Mouse (Mus musculus) hindbrain, embryonic 10.5 days (tissue): ENCODE results near the gene Ctnna3. TPM values are rescaled to one million over a fixed set of nuclear protein-coding genes. Genes with fewer than 3 reads are reported as not detected.

ENCODE experiments used
- DNase-seq: peaks from one replicate; pipeline ENCODE4 v3.0.0-alpha.2; 2017; ENCODE audit warnings: low spot score
- H3K27ac ChIP-seq: fragments of 300-500 bp; sonication (generic); 2 replicates; pipeline ENCODE4 v1.5.1; 2016; ENCODE audit warnings: mild to moderate bottlenecking, moderate library complexity
- H3K27me3 ChIP-seq: fragments of 300-500 bp; sonication (generic); 2 replicates; pipeline ENCODE4 v1.6.1; 2016; ENCODE audit warnings: mild to moderate bottlenecking; ENCODE audit not compliant: poor library complexity, insufficient read depth, severe bottlenecking
- H3K36me3 ChIP-seq: fragments of 300-500 bp; sonication (generic); 2 replicates; pipeline ENCODE4 v1.6.1; 2016; ENCODE audit warnings: mild to moderate bottlenecking, moderate library complexity
- H3K4me1 ChIP-seq: fragments of 300-500 bp; sonication (generic); replicated peaks from 2 replicates; pipeline ENCODE4 v1.6.1; 2016; ENCODE audit warnings: mild to moderate bottlenecking
- H3K4me3 ChIP-seq: fragments of 300-500 bp; sonication (generic); 2 replicates; pipeline ENCODE4 v1.5.1; 2016; ENCODE audit warnings: mild to moderate bottlenecking, moderate library complexity
- H3K9me3 ChIP-seq: fragments of 300-500 bp; sonication (generic); 2 replicates; pipeline ENCODE4 v1.6.1; 2016; ENCODE audit warnings: mild to moderate bottlenecking, moderate library complexity
- WGBS: fragments of 180-500 bp; shearing (Covaris S2); methylation state at CpG from one replicate; pipeline ENCODE4 v1.1.7; 2016; 5-methylcytosine and 5-hydroxymethylcytosine counted together
- polyA plus RNA-seq: library from polyadenylated mRNA; unstranded; fragments of >200 nt; fragmentation: Nextera tagmentation; extraction: Ambion mirVana; gene quantifications from 2 replicates; pipeline ENCODE4 v1.2.1, GENCODE M21; 2016

Ctnna3 gene
- polyA plus RNA-seq, 1 experiment from 2014 or later = 0.21 TPM

DNA sequence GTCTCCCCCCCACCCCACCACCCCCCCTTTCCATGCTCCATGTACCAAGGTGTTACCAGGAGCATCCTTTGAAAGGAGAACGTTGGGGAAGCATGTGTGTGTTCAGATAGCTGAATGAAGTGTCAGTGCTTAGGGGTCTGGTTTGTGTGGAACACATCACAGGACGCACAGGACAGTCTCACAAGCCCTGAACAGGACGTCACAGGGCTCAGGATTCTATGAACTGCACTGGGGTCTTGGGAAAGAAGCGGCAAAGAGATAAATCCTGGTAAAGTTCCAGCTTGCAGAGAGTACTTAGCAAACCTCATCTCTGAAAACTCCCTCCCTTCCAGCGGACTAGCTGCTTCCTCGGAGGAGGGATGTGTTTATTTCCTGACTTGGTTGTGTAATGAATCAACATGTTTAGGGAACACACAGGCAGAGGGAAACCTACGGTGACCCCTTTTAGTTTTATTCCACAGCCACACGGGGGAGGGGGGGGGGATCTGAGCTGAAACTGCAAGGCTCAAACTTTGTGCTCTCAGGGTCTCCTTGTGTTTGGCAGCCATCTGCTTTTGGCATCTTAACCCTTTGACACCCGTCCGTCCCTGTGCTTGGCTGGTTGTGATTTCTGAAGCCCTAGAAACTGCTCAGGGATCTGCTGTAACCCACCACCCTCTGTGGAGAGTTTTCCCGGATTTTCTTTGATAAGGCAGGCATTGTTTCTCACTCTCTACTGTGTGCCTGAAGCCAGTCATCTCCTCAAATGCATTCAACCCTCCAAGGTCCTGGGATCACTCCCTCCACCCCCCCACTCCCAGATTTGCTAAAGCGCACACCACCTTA is 656.9 kb downstream of the Ctnna3 start:
- WGBS = 3% methylated on average over 12 of the region's 12 CpGs
- Histone ChIP-seq H3K27ac (peak overlapping the region; percentile 59), H3K9me3 (no peaks in the 10 kb centered on the region)

GRCm38 (mm10) chr10:64087521-64087920 is 657.6 kb downstream of the Ctnna3 start:
- H3K27me3 ChIP-seq = peaks cover 28% of the 10 kb centered on the region
- H3K4me1 ChIP-seq = peaks cover 34% of the 10 kb centered on the region
- no peaks in the 10 kb centered on the region for H3K36me3 ChIP-seq
- no peak for DNase-seq
- peak overlapping the region; percentile 66; the same call in 1 of the 2 replicates for H3K27ac ChIP-seq
- peak overlapping the region; percentile 58 for H3K4me3 ChIP-seq
- no peaks in the 10 kb centered on the region for H3K9me3 ChIP-seq
- WGBS = 1% methylated on average over 12 of the region's 12 CpGs

More for the DNA sequence above, 656.9 kb downstream of the Ctnna3 start:
- Histone ChIP-seq H3K4me3 (peak overlapping the region; percentile 58), H3K4me1 (peaks cover 34% of the 10 kb centered on the region), H3K36me3 (no peaks in the 10 kb centered on the region), H3K27me3 (peaks cover 28% of the 10 kb centered on the region)
- peak; percentile 56 for DNase-seq

DNA sequence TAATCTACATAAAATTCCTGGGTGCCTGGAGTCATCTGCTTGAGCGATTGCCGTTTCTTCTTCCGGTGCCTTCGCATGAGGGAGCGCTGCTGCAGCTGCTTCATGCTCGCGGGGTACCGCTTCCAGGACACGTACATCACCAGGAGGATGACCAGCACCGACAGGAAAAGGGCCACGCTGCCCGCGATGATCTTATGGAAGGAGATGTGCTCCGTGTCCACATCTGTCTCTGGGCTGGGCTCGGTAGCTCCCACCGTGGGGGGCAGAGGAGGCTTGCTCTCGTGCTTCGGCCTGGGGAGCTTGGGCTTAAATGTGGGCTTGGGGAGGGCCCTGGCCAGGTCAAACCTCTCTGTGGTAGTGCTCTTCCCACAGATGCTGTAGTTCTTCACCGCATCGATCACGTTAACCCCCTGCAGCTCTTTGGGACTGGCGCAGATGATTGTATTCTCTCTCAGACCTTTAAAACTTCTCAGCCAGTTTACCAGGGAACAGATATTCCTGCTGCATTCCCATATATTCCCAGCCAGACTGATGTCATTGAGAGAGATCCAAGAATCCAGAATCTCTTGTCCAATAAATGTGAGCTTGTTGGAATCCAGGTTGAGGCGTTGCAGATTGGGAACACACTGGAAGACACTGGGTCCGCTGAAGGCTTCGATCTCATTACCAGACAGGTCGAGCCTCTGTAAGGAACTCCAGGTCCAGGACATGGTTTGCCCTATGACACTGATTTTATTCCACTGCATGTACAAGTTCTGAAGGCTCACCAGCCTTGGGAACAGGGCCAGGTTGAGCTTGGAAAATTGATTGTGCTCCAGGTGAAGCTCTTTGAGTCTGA is 658.3 kb downstream of the Ctnna3 start:
- no peaks in the 10 kb centered on the region for H3K36me3 ChIP-seq
- peak; percentile 49 for DNase-seq
- H3K4me3 ChIP-seq = peak overlapping the region; percentile 58
- H3K27me3 ChIP-seq = peaks cover 28% of the 10 kb centered on the region
- peaks cover 34% of the 10 kb centered on the region for H3K4me1 ChIP-seq
- 3% methylated on average over 26 of the region's 26 CpGs for whole genome bisulfite sequencing
- no peaks in the 10 kb centered on the region for H3K9me3 ChIP-seq
- peak overlapping the region; percentile 66 for H3K27ac ChIP-seq

DNA sequence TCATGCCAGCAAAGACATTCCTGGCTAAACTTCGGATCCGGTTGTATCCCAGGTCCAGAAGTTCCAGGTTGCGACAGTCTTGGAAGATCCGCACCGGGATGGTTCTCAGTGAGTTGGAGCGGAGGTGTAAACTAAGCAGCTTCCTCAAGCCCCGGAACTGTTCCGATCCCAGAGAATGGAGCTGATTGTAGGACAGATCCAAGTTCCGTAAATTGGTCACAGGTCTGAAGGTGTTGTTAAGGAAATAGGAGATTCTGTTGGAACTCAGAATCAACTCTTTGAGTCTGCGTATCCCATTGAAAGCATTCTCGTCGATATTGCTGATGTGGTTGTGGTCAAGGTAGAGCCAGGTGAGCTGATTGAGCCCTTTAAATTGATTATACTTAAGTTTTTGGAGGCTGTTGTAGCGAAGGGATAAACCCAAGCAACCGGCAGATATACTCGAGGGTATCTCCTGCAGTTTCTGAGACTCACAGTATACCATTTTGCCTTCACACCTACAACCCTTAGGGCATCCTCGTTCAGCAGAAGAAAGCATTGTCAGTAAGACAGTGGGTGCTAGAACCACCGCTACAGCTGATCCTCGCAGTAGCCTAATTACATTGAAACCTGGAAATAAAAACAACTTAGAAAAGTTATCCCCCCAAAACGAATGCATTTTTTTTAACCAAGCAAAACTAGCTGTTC is 659.0 kb downstream of the Ctnna3 start:
- Histone ChIP-seq H3K4me3 (peak overlapping the region; percentile 58), H3K27me3 (peaks cover 28% of the 10 kb centered on the region), H3K27ac (no peak overlapping the region), H3K9me3 (no peaks in the 10 kb centered on the region), H3K4me1 (peaks cover 34% of the 10 kb centered on the region), H3K36me3 (no peaks in the 10 kb centered on the region)
- no peak for DNase-seq
- WGBS = 17% methylated on average over 19 of the region's 19 CpGs

DNA sequence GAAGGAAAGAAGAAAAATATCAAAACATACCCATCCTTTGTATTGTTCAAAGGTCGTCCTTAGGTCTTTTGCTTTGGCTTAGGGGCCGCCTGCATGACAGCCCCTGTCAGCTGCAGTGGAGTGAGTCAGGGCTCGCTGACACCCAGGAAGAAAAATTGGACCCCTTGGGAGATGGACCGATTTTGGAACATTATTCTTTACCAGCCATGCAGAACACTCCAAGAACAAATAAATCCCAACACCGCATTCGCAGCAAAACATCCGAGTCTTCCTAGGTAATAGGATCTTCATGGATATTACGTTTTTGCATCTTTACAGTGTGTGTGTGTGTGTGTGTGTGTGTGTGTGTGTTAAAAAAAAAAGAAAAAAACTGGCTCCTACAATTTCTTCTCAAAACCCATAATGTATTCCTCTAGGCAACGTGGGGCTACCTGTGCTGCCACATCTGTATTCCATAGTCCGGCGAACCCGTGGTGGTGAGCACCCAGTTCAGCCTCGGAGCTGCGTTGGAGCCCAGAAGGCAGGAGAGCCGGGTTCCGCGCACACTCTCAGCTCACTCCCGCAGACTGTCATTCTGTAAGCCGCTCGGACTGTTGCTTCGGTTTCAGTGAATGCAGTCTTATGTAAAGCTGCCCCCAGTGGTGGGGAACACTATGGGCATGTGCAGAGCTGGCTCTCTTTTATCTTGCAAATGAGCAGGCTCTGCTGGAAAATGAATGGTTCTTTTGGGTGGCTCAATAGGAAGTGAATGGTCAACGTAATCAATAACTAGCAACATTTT is 660.0 kb downstream of the Ctnna3 start, which contains the start of gene Lrrtm3:
Lrrtm3 (minus strand) TSS at position 598 of the 781 bp plus-strand sequence.
- Histone ChIP-seq H3K4me3 (peak within 1 kb of the TSS; percentile 58), H3K4me1 (peaks cover 34% of the 10 kb centered on the region), H3K27ac (0 out of 2 replicates have a peak within 1 kb of the TSS, but pooled peaks have one; percentile 62), H3K36me3 (no peaks in the 10 kb centered on the region), H3K9me3 (no peaks in the 10 kb centered on the region), H3K27me3 (peaks cover 28% of the 10 kb centered on the region)
- under 1% methylated on average over 22 of the region's 22 CpGs for WGBS
- DNase-seq = peak; percentile 79

- Histone ChIP-seq H3K4me1 (peaks cover 7% of the 10 kb centered on the region; the same call in 1 of the 2 replicates), H3K27ac (no peak overlapping the region), H3K27me3 (peaks cover 2% of the 10 kb centered on the region; the same call in 1 of the 2 replicates), H3K9me3 (no peaks in the 10 kb centered on the region), H3K36me3 (no peaks in the 10 kb centered on the region), H3K4me3 (no peak overlapping the region)
- no peak for DNase-seq
- WGBS = 92% methylated on average over 1 of the region's 1 CpGs
Observed at GRCm38 (mm10) chr10:64096532-64096931, 666.6 kb downstream of the Ctnna3 start.

DNA sequence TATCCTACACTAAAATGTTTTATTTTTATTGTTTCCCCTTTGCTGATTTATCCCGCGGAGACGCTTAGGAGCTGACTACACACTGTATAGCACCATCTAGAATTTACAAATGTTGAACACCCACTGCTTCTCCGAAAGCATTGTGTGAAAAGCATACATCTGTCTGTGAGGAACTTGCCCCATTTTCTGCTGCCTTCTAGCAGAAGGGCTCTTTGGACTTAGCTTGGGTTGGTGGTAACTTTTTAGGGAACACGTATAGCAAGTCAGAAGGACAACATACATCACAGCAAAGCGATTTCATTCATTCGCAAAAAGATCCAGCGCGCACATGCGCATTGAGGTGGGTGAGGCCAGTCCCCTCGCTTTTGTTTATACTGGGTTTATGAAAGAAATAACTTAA is 685.3 kb downstream of the Ctnna3 start:
- DNase-seq = no peak
- Histone ChIP-seq H3K36me3 (no peaks in the 10 kb centered on the region), H3K4me1 (no peaks in the 10 kb centered on the region), H3K27me3 (no peaks in the 10 kb centered on the region), H3K27ac (no peak overlapping the region), H3K9me3 (no peaks in the 10 kb centered on the region), H3K4me3 (no peak overlapping the region)
- WGBS = 95% methylated on average over 11 of the region's 11 CpGs

DNA sequence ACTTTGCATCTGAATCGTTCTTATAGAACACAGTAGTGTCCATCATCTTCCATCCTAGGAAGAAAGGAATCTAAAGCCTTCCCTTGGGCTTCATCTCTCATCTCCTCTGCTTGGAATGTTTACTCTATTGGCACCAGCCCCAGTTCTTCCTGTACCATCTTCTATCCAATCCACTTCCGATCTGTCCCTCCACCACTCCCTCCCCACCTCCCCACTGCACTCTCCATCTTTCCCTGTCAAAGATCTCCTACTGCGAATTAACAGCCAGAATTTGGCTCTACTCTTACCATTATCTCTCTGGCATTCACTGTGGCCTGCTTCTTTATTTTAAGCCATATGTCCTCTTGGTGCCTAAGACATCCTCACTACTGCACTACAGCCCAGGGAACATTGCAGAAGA is 688.9 kb downstream of the Ctnna3 start:
- Histone ChIP-seq H3K4me1 (no peaks in the 10 kb centered on the region), H3K27me3 (no peaks in the 10 kb centered on the region), H3K36me3 (no peaks in the 10 kb centered on the region), H3K27ac (no peak overlapping the region), H3K9me3 (no peaks in the 10 kb centered on the region), H3K4me3 (no peak overlapping the region)
- no peak for DNase-seq
- 76% methylated on average over 3 of the region's 3 CpGs for WGBS

- no peak for DNase-seq
- no peak overlapping the region for H3K27ac ChIP-seq
- H3K9me3 ChIP-seq = no peaks in the 10 kb centered on the region
- WGBS = 89% methylated on average over 15 of the region's 15 CpGs
- H3K27me3 ChIP-seq = no peaks in the 10 kb centered on the region
- no peak overlapping the region for H3K4me3 ChIP-seq
- peaks cover 2% of the 10 kb centered on the region; the same call in 1 of the 2 replicates for H3K4me1 ChIP-seq
- no peaks in the 10 kb centered on the region for H3K36me3 ChIP-seq
Observed at GRCm38 (mm10) chr10:64130397-64131150, 700.7 kb downstream of the Ctnna3 start.

GRCm38 (mm10) chr10:64133461-64133860 is 703.6 kb downstream of the Ctnna3 start:
- Histone ChIP-seq H3K4me3 (no peak overlapping the region), H3K9me3 (no peaks in the 10 kb centered on the region), H3K36me3 (no peaks in the 10 kb centered on the region), H3K27ac (no peak overlapping the region), H3K27me3 (no peaks in the 10 kb centered on the region), H3K4me1 (peaks cover 13% of the 10 kb centered on the region; the same call in 1 of the 2 replicates)
- DNase-seq = no peak
- WGBS = 77% methylated on average over 3 of the region's 3 CpGs

DNA sequence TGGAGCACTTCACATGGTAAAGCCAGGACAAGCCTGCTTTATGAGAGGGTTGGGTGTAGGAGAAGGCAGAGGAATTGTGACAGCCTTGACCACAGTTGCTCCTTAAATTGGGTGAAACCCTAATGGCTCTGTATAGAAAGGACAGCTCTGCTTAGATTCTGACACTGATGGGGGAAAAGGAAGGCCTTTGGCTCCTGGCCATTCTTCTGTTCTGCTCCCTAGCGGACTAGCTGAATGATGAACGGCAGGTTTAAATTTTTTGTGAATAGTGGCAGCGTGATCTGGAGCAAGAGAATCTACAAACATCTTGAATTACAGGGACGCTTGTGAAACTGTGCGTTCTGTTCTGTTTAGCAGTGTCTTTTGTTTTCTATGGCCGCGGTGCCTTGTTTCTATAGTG is 705.6 kb downstream of the Ctnna3 start:
- no peaks in the 10 kb centered on the region for H3K9me3 ChIP-seq
- H3K4me1 ChIP-seq = peaks cover 13% of the 10 kb centered on the region; the same call in 1 of the 2 replicates
- no peak overlapping the region; the same call in 1 of the 2 replicates for H3K27ac ChIP-seq
- H3K4me3 ChIP-seq = no peak overlapping the region
- H3K36me3 ChIP-seq = no peaks in the 10 kb centered on the region
- no peaks in the 10 kb centered on the region for H3K27me3 ChIP-seq
- no peak for DNase-seq
- WGBS = 27% methylated on average over 7 of the region's 7 CpGs
